In genomic region chr13:49364716-49365115, GRCm38 (mm10) we compare ENCODE assay signal across 13 mouse cellular contexts. TPM values are rescaled to one million over a fixed set of nuclear protein-coding genes. Genes with fewer than 3 reads are reported as not detected.
DNase-seq lines count a peak whose midpoint lies in the region; ATAC-seq lines count a peak whose summit lies in the region.
"Had no signal": no experiment of that assay in that cellular context is flagged by ENCODE, and none has a peak within 500 bp of the region (broad histone marks: within the 10 kb centered on the region; RNA-seq: fewer than 3 reads in every experiment).

No protein-coding gene starts in this region.

- H3K4me3 ChIP-seq in heart, embryonic 12.5 days = no peak overlapping the region
- no peak overlapping the region for H3K4me3 ChIP-seq in embryonic facial prominence, embryonic 10.5 days
- H3K4me3 ChIP-seq: embryonic facial prominence, embryonic 15.5 days; hindbrain, embryonic 15.5 days had no signal

- ATAC-seq in heart, embryonic 12.5 days (ENCODE audit: insufficient number of reproducible peaks, low FRiP score) = no peak

- H3K36me3 ChIP-seq in heart, embryonic 12.5 days = peaks cover 8% of the 10 kb centered on the region
- H3K36me3 ChIP-seq in embryonic facial prominence, embryonic 10.5 days (replicated peaks) = peaks cover 13% of the 10 kb centered on the region

- H3K4me1 ChIP-seq in heart, embryonic 12.5 days (replicated peaks) = peaks cover 77% of the 10 kb centered on the region
- H3K4me1 ChIP-seq in embryonic facial prominence, embryonic 10.5 days = peaks cover 15% of the 10 kb centered on the region; the same call in 1 of the 2 replicates

- intact Hi-C loops in heart, postnatal 25 days (cut with DNase I) = no loop called here

- H3K27me3 ChIP-seq in heart, embryonic 12.5 days (replicated peaks) = no peaks in the 10 kb centered on the region
- H3K27me3 ChIP-seq in embryonic facial prominence, embryonic 10.5 days (replicated peaks; ENCODE audit: low read depth, poor library complexity, severe bottlenecking) = no peaks in the 10 kb centered on the region
- H3K27me3 ChIP-seq: embryonic facial prominence, embryonic 15.5 days; hindbrain, embryonic 15.5 days had no signal

- DNase-seq in heart, adult 18-20 months = peak; percentile 89 to 92
- peak; percentile 70 for DNase-seq in 3T3-L1 (ENCODE audit: low read depth, low spot score)
- DNase-seq in gastrocnemius, adult 18-20 months (ENCODE audit: low spot score) = peak; percentile 89
- DNase-seq in heart, postnatal 25 days (ENCODE audit: low spot score) = peak; percentile 79
- DNase-seq in embryonic facial prominence, embryonic 10.5 days (ENCODE audit: low spot score) = no peak
- DNase-seq in B cell, adult 2 months = no peak
- DNase-seq in layer of hippocampus, adult 9-10 months (ENCODE audit: low spot score) = no peak
- DNase-seq: cerebellum, adult 18-20 months; kidney, postnatal 4 days; thymus, postnatal 25 days had no signal

- WGBS in heart, embryonic 12.5 days = 77% methylated on average over 2 of the region's 2 CpGs
- WGBS in embryonic facial prominence, embryonic 10.5 days = 85% methylated on average over 2 of the region's 2 CpGs

- H3K9me3 ChIP-seq in heart, embryonic 12.5 days (replicated peaks) = no peaks in the 10 kb centered on the region
- H3K9me3 ChIP-seq in embryonic facial prominence, embryonic 10.5 days = no peaks in the 10 kb centered on the region
- H3K9me3 ChIP-seq: embryonic facial prominence, embryonic 15.5 days; hindbrain, embryonic 15.5 days had no signal

- H3K4me2 ChIP-seq in heart, embryonic 12.5 days = no peak overlapping the region
- H3K4me2 ChIP-seq: embryonic facial prominence, embryonic 15.5 days; hindbrain, embryonic 15.5 days had no signal

- H3K27ac ChIP-seq in heart, embryonic 12.5 days (ENCODE audit: poor library complexity, severe bottlenecking) = no peak overlapping the region
- H3K27ac ChIP-seq in embryonic facial prominence, embryonic 10.5 days (replicated peaks) = no peak overlapping the region
- H3K27ac ChIP-seq: embryonic facial prominence, embryonic 15.5 days; hindbrain, embryonic 15.5 days had no signal

- no peak overlapping the region for H3K9ac ChIP-seq in heart, embryonic 12.5 days
- H3K9ac ChIP-seq: embryonic facial prominence, embryonic 15.5 days; hindbrain, embryonic 15.5 days had no signal

RNA-seq across cellular contexts. Expression of gene Bicd2, which starts 23.3 kb away (rescaled TPM):
- 10 to 100 TPM; 67.3 to 73.9 TPM for total RNA-seq in heart, adult 18-20 months (2021)
- polyA plus RNA-seq in heart, embryonic 12.5 days (2016; fragmentation: Nextera tagmentation; extraction: Ambion mirVana) = 53.5 and 54.0 TPM in 2 replicates
- total RNA-seq in gastrocnemius, adult 18-20 months (2021) = 10 to 100 TPM; 23.4 to 28.6 TPM
- 10 to 100 TPM; 74.7 to 76.9 TPM for total RNA-seq in heart, postnatal 25 days (2021)
- polyA plus RNA-seq in embryonic facial prominence, embryonic 10.5 days (2016; fragmentation: Nextera tagmentation; extraction: Ambion mirVana) = 32.6 and 33.3 TPM in 2 replicates

RNA-seq across cellular contexts. Expression of gene Fgd3, which starts 44.6 kb away (rescaled TPM):
- total RNA-seq in heart, adult 18-20 months (2021) = 1 to 10 TPM; 1.2 to 2.4 TPM
- polyA plus RNA-seq in heart, embryonic 12.5 days (2016; fragmentation: Nextera tagmentation; extraction: Ambion mirVana) = 0.13 and 0.15 TPM in 2 replicates
- under 1 TPM; 0.41 to 0.90 TPM for total RNA-seq in gastrocnemius, adult 18-20 months (2021)
- total RNA-seq in heart, postnatal 25 days (2021) = 1 to 10 TPM in 1 of 2 experiments, under 1 TPM in 1; 0.91 to 1.2 TPM
- polyA plus RNA-seq in embryonic facial prominence, embryonic 10.5 days (2016; fragmentation: Nextera tagmentation; extraction: Ambion mirVana) = 1.2 and 1.3 TPM in 2 replicates

RNA-seq across cellular contexts. Expression of gene Ippk, which starts 56.3 kb away (rescaled TPM):
- 1 to 10 TPM; 7.0 to 7.4 TPM for total RNA-seq in heart, adult 18-20 months (2021)
- 13.1 and 14.0 TPM in 2 replicates for polyA plus RNA-seq in heart, embryonic 12.5 days (2016; fragmentation: Nextera tagmentation; extraction: Ambion mirVana)
- total RNA-seq in gastrocnemius, adult 18-20 months (2021) = 1 to 10 TPM; 5.9 to 6.6 TPM
- total RNA-seq in heart, postnatal 25 days (2021) = 1 to 10 TPM; 5.6 to 6.4 TPM
- polyA plus RNA-seq in embryonic facial prominence, embryonic 10.5 days (2016; fragmentation: Nextera tagmentation; extraction: Ambion mirVana) = 18.3 and 20.4 TPM in 2 replicates

Comparison
In these comparisons a context has a peak if more than half of its experiments do, and no peak if none do; other contexts are left out.
1. DNase-seq: peak in heart, adult 18-20 months (2 of 2), 3T3-L1 (single experiment), gastrocnemius, adult 18-20 months (single experiment) and heart, postnatal 25 days (single experiment); none in embryonic facial prominence, embryonic 10.5 days (single experiment), B cell, adult 2 months (0 of 2) and layer of hippocampus, adult 9-10 months (single experiment).